Mouse (Mus musculus): Measurements from ENCODE around the gene Akr1a1. TPM values are rescaled to one million over a fixed set of nuclear protein-coding genes. Genes with fewer than 3 reads are reported as not detected.

The Akr1a1 gene
- polyA plus RNA-seq, 1 experiment from 2014 or later, result 799 TPM

- ATAC-seq, result peak; percentile 79
- Histone ChIP-seq H3K27me3 (replicated peaks; ENCODE audit: control insufficient read depth, insufficient read depth, low read length) (no peaks in the 10 kb centered on the region), H3K4me2 (ENCODE audit: low read length) (peak overlapping the region; percentile 90), H3K9me3 (ENCODE audit: control insufficient read depth, low read length) (no peaks in the 10 kb centered on the region), H3K27ac (ENCODE audit: low read depth, low read length) (peak overlapping the region; percentile 96), H3K4me3 (ENCODE audit: low read length) (peak overlapping the region; percentile 99), H3K4me1 (ENCODE audit: control insufficient read depth, insufficient read depth, low read depth, low read length) (peaks cover 14% of the 10 kb centered on the region), H3K9ac (ENCODE audit: low read depth, low read length) (peak overlapping the region; percentile 86), H3K36me3 (ENCODE audit: control insufficient read depth, insufficient read depth, low read length) (no peaks in the 10 kb centered on the region)
- under 1% methylated on average over 51 of the region's 53 CpGs for WGBS
Measured at GRCm38 (mm10) chr4:116626658-116627358, 24.7 kb downstream of the Akr1a1 start.

GRCm38 (mm10) chr4:116624831-116625230 lies 26.6 kb downstream of the Akr1a1 start:
- no peaks in the 10 kb centered on the region; the same call in 1 of the 2 replicates for H3K36me3 ChIP-seq (ENCODE audit: control insufficient read depth, insufficient read depth, low read length)
- H3K4me1 ChIP-seq (ENCODE audit: control insufficient read depth, insufficient read depth, low read depth, low read length), result peaks cover 14% of the 10 kb centered on the region
- no peak for ATAC-seq
- no peak overlapping the region for H3K4me3 ChIP-seq (ENCODE audit: low read length)
- H3K4me2 ChIP-seq (ENCODE audit: low read length), result no peak overlapping the region
- 92% methylated on average over 4 of the region's 4 CpGs for WGBS
- H3K9me3 ChIP-seq (ENCODE audit: control insufficient read depth, low read length), result no peaks in the 10 kb centered on the region
- no peak overlapping the region for H3K9ac ChIP-seq (ENCODE audit: low read depth, low read length)
- no peaks in the 10 kb centered on the region for H3K27me3 ChIP-seq (replicated peaks; ENCODE audit: control insufficient read depth, insufficient read depth, low read length)
- no peak overlapping the region for H3K27ac ChIP-seq (ENCODE audit: low read depth, low read length)

GRCm38 (mm10) chr4:116615237-116615636 lies 36.2 kb downstream of the Akr1a1 start:
- Histone ChIP-seq H3K9me3 (ENCODE audit: control insufficient read depth, low read length) (no peaks in the 10 kb centered on the region), H3K27ac (ENCODE audit: low read depth, low read length) (no peak overlapping the region), H3K4me2 (ENCODE audit: low read length) (no peak overlapping the region), H3K9ac (ENCODE audit: low read depth, low read length) (no peak overlapping the region), H3K27me3 (replicated peaks; ENCODE audit: control insufficient read depth, insufficient read depth, low read length) (no peaks in the 10 kb centered on the region), H3K36me3 (ENCODE audit: control insufficient read depth, insufficient read depth, low read length) (peaks cover 19% of the 10 kb centered on the region), H3K4me3 (ENCODE audit: low read length) (no peak overlapping the region), H3K4me1 (ENCODE audit: control insufficient read depth, insufficient read depth, low read depth, low read length) (no peaks in the 10 kb centered on the region)
- ATAC-seq, result no peak
- 96% methylated on average over 2 of the region's 2 CpGs for WGBS

DNA sequence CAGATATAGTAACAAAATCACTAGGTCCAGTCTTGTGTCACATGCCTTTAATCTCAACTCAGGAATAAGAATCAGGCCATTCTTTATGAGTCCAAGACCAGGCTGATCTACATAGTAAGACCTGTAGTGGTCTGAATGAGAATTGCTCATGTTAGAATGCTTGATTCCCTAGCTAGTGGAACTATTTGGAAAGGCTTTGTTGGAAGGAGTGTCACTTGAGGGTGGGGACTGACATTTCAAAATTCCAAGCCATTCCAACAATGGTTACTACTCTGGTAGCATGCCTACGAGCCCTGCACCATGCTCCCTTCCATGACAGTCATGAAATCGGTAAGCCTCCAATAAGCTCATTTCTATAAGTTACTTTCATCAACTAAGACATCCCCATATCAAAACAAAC lies 38.9 kb downstream of the Akr1a1 start:
- no peaks in the 10 kb centered on the region for H3K4me1 ChIP-seq (ENCODE audit: control insufficient read depth, insufficient read depth, low read depth, low read length)
- ATAC-seq, result no peak
- no peak overlapping the region for H3K4me3 ChIP-seq (ENCODE audit: low read length)
- H3K27me3 ChIP-seq (replicated peaks; ENCODE audit: control insufficient read depth, insufficient read depth, low read length), result no peaks in the 10 kb centered on the region
- H3K9ac ChIP-seq (ENCODE audit: low read depth, low read length), result no peak overlapping the region
- no peak overlapping the region for H3K4me2 ChIP-seq (ENCODE audit: low read length)
- 93% methylated on average over 2 of the region's 2 CpGs for WGBS
- H3K27ac ChIP-seq (ENCODE audit: low read depth, low read length), result no peak overlapping the region
- no peaks in the 10 kb centered on the region for H3K9me3 ChIP-seq (ENCODE audit: control insufficient read depth, low read length)
- peaks cover 20% of the 10 kb centered on the region for H3K36me3 ChIP-seq (ENCODE audit: control insufficient read depth, insufficient read depth, low read length)

DNA sequence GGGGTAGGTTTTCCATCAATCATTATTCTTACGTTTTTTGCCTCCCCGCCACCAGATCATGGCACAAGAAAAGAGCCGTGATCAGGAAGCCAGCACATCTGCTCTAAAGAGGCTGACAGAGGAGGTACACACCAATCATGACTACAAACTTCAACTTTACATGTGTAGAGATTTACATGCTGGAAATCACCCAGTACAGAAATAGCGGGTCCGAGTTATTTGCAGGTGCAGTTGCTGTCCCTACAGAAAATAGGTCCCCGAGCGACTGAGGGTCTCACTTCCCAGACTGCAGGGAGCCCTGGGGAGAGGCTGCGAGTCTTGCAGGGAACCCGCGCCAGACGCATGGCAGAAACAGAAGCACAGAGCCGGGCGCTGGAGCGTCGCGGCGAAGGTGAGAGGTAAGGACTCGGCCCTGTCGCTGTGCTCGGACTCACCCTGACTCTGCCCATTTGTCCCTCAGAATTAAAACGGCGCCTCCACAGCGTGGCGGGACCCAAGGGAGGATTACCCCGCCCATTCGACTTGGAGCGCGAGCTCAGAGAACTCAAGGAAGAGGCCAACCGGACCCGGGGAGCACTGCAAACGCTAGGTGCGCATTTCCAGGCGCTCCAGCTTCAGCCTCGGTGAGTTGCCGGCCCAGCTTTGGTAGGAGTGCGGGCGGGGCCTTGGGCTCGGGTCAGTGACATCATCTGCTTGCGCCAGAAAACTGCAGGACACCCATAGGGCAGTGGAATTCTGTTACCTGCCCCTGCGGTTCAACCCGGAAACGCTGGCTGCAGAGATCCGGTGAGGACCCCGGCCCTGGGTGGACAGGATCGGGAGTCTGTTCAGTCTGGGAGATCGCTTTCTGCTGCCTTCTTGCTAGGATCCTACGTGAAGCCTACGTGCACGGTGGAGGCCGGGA lies 54.2 kb downstream of the Akr1a1 start:
- Histone ChIP-seq H3K4me2 (ENCODE audit: low read length) (peak overlapping the region; percentile 85), H3K27me3 (replicated peaks; ENCODE audit: control insufficient read depth, insufficient read depth, low read length) (no peaks in the 10 kb centered on the region), H3K36me3 (ENCODE audit: control insufficient read depth, insufficient read depth, low read length) (peaks cover 18% of the 10 kb centered on the region), H3K9ac (ENCODE audit: low read depth, low read length) (peak overlapping the region; percentile 70), H3K4me3 (ENCODE audit: low read length) (peak overlapping the region; percentile 65), H3K9me3 (ENCODE audit: control insufficient read depth, low read length) (no peaks in the 10 kb centered on the region), H3K27ac (ENCODE audit: low read depth, low read length) (peak overlapping the region; percentile 78), H3K4me1 (ENCODE audit: control insufficient read depth, insufficient read depth, low read depth, low read length) (peaks cover 17% of the 10 kb centered on the region)
- WGBS, result under 1% methylated on average over 50 of the region's 50 CpGs
- ATAC-seq, result peak; percentile 97

DNA sequence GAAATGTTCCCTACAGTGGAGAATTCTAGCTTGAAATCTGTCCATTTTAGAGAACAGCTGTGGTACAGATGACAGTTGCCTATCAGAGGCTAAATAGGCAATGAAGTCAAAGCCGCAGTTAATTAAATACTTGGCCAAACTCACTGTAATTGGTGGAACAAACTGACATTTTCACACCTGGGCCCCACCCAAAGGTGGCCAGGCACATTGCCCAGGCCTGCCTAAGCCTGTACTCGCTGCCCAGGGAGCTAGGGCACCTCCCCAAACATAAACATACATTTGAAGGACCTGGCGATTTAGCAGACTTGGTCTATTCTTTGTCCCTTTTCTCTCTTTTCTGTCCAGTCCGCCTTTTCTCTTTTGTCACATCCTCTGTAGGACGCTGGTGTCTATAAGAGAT lies 55.1 kb downstream of the Akr1a1 start, which contains the start of gene Ccdc17:
Gene Ccdc17, plus strand, starts transcription at position 276 of the 400 bp plus-strand sequence.
- peak within 1 kb of the TSS; percentile 65 for H3K4me3 ChIP-seq (ENCODE audit: low read length)
- H3K4me2 ChIP-seq (ENCODE audit: low read length), result peak within 1 kb of the TSS; percentile 85
- 23% methylated on average over 5 of the region's 5 CpGs for WGBS
- ATAC-seq, result no peak
- H3K27ac ChIP-seq (ENCODE audit: low read depth, low read length), result peak within 1 kb of the TSS; percentile 78
- H3K36me3 ChIP-seq (ENCODE audit: control insufficient read depth, insufficient read depth, low read length), result peaks cover 18% of the 10 kb centered on the region
- H3K9ac ChIP-seq (ENCODE audit: low read depth, low read length), result peak within 1 kb of the TSS; percentile 70
- H3K4me1 ChIP-seq (ENCODE audit: control insufficient read depth, insufficient read depth, low read depth, low read length), result peaks cover 17% of the 10 kb centered on the region
- H3K9me3 ChIP-seq (ENCODE audit: control insufficient read depth, low read length), result no peaks in the 10 kb centered on the region
- no peaks in the 10 kb centered on the region for H3K27me3 ChIP-seq (replicated peaks; ENCODE audit: control insufficient read depth, insufficient read depth, low read length)

DNA sequence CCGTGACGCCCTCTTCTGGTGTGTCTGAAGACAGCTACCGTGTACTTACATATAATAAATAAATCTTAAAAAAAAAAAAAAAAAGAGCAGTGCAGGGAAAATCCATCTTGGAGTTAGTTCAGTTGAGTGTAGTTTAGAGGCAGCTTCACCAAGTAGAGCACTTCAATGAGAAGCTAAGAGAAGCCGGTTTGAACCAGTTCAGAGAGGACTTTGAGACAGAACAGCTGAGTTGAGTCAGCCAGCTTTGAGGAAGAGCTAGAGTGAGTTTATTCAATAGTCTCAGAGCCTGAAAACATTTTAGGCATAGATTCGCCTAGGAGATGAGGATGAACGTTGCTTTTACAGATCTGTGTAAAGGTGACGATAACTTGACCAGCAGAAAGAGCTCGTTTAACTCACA lies 55.7 kb downstream of the Akr1a1 start:
- Histone ChIP-seq H3K9me3 (ENCODE audit: control insufficient read depth, low read length) (no peaks in the 10 kb centered on the region), H3K4me1 (ENCODE audit: control insufficient read depth, insufficient read depth, low read depth, low read length) (peaks cover 17% of the 10 kb centered on the region), H3K27ac (ENCODE audit: low read depth, low read length) (no peak overlapping the region), H3K4me3 (ENCODE audit: low read length) (no peak overlapping the region), H3K4me2 (ENCODE audit: low read length) (no peak overlapping the region), H3K27me3 (replicated peaks; ENCODE audit: control insufficient read depth, insufficient read depth, low read length) (no peaks in the 10 kb centered on the region), H3K36me3 (ENCODE audit: control insufficient read depth, insufficient read depth, low read length) (peaks cover 20% of the 10 kb centered on the region), H3K9ac (ENCODE audit: low read depth, low read length) (no peak overlapping the region)
- 84% methylated on average over 8 of the region's 8 CpGs for WGBS
- no peak for ATAC-seq
